Mouse (Mus musculus) stomach, embryonic 14.5 days (tissue): ENCODE measurements at regions not wholly inside any gene's neighbourhood (a gene's known extent, or its start where the extent isn't known, plus 50 kb on each side); places are given as distances from the start of the nearest gene placed in this dataset.
"Not testable (repeated sequence)": the region's sequence is repeated elsewhere in the genome, so short reads cannot be mapped to it uniquely, and the experiment has no call there.

ENCODE experiments used
- ATAC-seq: fragments of 200-750 bp; cut with Nextera tagmentation; 2 replicates; pipeline ENCODE4 v1.8.0; 2017; ENCODE audit warnings: low read depth, moderate TSS enrichment; ENCODE audit not compliant: insufficient number of reproducible peaks, insufficient read depth, low FRiP score
- H3K27ac ChIP-seq: fragments of 300-500 bp; sonication (generic); 2 replicates; pipeline ENCODE4 v1.5.1; 2014; ENCODE audit warnings: mild to moderate bottlenecking, low read length, moderate library complexity, mixed read lengths
- H3K27me3 ChIP-seq: fragments of 300-500 bp; sonication (generic); 2 replicates; pipeline ENCODE4 v1.6.1; 2014; ENCODE audit warnings: low read length, control low read depth, mixed read lengths; ENCODE audit not compliant: control insufficient read depth, insufficient read depth
- H3K36me3 ChIP-seq: fragments of 300-500 bp; sonication (generic); 2 replicates; pipeline ENCODE4 v1.6.1; 2014; ENCODE audit warnings: mild to moderate bottlenecking, control low read depth, low read length, moderate library complexity, mixed read lengths; ENCODE audit not compliant: control insufficient read depth, insufficient read depth
- H3K4me1 ChIP-seq: fragments of 300-500 bp; sonication (generic); 2 replicates; pipeline ENCODE4 v1.6.1; 2014; ENCODE audit warnings: low read length, control low read depth, mixed read lengths; ENCODE audit not compliant: control insufficient read depth, insufficient read depth
- H3K4me2 ChIP-seq: fragments of 300-500 bp; sonication (generic); replicated peaks from 2 replicates; pipeline ENCODE4 v1.6.1; 2014; ENCODE audit warnings: low read depth, low read length, control low read depth
- H3K4me3 ChIP-seq: fragments of 300-500 bp; sonication (generic); 2 replicates; pipeline ENCODE4 v1.5.1; 2014; ENCODE audit warnings: low read depth, low read length, control low read depth
- H3K9ac ChIP-seq: fragments of 300-500 bp; sonication (generic); replicated peaks from 2 replicates; pipeline ENCODE4 v1.6.1; 2014; ENCODE audit warnings: low read depth, mild to moderate bottlenecking, control low read depth, low read length, moderate library complexity, mixed read lengths
- H3K9me3 ChIP-seq: fragments of 300-500 bp; sonication (generic); 2 replicates; pipeline ENCODE4 v1.6.1; 2016; ENCODE audit warnings: low read depth, low read length, control low read depth; ENCODE audit not compliant: control insufficient read depth
- WGBS: fragments of 180-500 bp; shearing (Covaris S2); extraction: QIAGEN DNeasy Blood & Tissue Kit; methylation state at CpG from one replicate; pipeline ENCODE4 v1.1.7; 2014; 5-methylcytosine and 5-hydroxymethylcytosine counted together

DNA sequence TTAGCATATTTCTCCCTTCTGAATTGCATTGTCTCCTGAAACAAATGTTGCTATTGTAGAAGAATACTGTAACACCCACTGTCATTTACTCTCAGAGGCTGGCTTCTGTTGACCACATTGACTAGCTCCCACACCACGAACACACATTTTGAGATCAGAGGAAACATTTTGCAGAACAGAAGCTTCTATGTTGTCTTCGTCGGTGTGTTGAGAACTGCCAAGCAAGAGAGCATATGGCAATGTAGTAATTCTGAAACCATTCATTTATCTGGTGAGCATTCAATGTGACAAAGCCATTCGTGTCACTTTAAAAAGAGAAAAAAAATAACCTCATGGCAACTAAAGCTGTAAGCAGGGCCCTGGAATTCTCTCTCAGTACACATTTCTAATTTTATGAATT lies 343.9 kb downstream of the Car8 start:
- 84% methylated on average over 4 of the region's 4 CpGs for WGBS

DNA sequence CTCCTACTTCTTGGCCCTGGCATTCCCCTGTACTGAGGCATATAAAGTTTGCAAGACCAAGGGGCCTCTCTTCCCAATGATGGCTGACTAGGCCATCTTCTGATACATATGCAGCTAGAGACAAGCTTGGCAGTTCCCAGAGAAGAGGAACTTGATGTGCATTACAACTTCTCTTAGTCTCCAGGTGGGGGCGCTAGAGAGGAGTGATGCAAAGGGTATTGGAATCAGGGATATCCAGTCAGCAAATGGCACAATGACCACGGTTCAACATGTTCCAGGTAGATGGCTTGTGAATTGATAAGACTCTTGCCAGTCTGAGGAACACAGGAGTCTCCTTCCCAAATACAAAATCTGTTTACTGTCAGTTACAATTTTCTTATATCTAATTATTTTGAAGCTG lies 347.7 kb downstream of the Car8 start:
- H3K9ac ChIP-seq: no peak overlapping the region
- H3K9me3 ChIP-seq: no peaks in the 10 kb centered on the region
- H3K36me3 ChIP-seq: no peaks in the 10 kb centered on the region
- ATAC-seq: no peak
- H3K4me2 ChIP-seq: no peak overlapping the region
- WGBS: 58% methylated on average over 2 of the region's 2 CpGs
- H3K4me1 ChIP-seq: no peaks in the 10 kb centered on the region
- H3K27me3 ChIP-seq: no peaks in the 10 kb centered on the region
- no peak overlapping the region for H3K4me3 ChIP-seq
- no peak overlapping the region for H3K27ac ChIP-seq

More for the DNA sequence above, 343.9 kb downstream of the Car8 start:
- H3K36me3 ChIP-seq: no peaks in the 10 kb centered on the region
- no peak overlapping the region for H3K4me3 ChIP-seq
- no peak overlapping the region for H3K27ac ChIP-seq
- ATAC-seq: no peak
- no peaks in the 10 kb centered on the region for H3K27me3 ChIP-seq
- no peaks in the 10 kb centered on the region for H3K4me1 ChIP-seq
- no peaks in the 10 kb centered on the region for H3K9me3 ChIP-seq
- no peak overlapping the region for H3K9ac ChIP-seq
- no peak overlapping the region for H3K4me2 ChIP-seq

DNA sequence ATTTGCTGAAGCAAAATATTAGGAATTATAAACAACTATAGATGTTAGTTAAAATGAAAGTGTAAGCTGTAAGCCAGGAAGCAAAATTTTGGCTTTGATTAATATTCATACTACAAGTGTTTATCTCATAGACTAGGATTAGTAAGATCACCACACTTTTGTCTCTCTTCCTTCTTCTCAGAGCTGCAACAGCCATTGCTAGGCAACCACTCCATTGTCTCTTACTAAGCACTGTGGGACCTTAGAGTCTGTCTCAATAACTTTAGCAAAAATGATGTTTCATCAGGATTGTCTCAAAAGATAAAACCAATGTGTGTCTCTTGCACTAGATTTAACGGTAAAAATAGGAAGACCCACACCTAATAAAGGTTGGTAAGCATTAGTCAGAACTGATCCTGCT lies 384.3 kb downstream of the Car8 start:
- no peaks in the 10 kb centered on the region for H3K4me1 ChIP-seq
- WGBS: 90% methylated on average over 1 of the region's 1 CpGs
- no peak overlapping the region for H3K4me2 ChIP-seq
- no peaks in the 10 kb centered on the region for H3K9me3 ChIP-seq
- no peak overlapping the region for H3K9ac ChIP-seq
- H3K36me3 ChIP-seq: no peaks in the 10 kb centered on the region
- H3K27me3 ChIP-seq: no peaks in the 10 kb centered on the region
- H3K4me3 ChIP-seq: no peak overlapping the region
- no peak for ATAC-seq
- no peak overlapping the region for H3K27ac ChIP-seq

DNA sequence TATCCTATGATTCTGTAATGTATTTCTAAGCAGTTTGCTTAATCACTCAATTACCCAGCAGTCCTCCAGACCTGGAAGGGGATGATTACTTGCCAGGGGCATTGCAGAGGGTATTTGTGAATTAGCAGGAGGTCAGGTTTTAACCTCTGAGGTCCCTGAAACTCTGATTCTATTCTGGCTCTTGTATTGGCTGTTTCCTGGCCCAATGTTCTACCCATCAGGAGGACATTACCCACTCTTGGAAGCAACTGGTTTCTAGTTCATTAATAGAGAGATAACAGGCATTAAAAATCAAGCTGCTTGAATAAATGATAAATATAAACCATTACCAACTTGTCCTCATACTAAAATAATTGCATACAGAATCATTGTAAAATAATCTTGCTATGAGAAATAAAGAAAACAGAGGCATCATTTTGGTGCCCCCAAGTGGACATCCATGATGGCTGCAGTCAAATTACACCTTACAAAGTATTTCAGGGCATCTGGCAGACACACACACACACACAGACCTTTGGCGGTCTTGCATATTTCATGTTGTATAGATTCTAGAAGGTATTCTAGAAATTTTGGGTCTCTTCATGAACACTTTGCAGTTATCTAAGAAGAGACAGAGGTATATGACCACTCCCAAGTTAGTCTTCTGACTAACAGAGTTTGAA lies 385.6 kb downstream of the Car8 start:
- no peak for ATAC-seq
- Histone ChIP-seq H3K4me1 (no peaks in the 10 kb centered on the region), H3K4me3 (no peak overlapping the region), H3K27me3 (no peaks in the 10 kb centered on the region), H3K9me3 (no peaks in the 10 kb centered on the region), H3K9ac (no peak overlapping the region), H3K36me3 (no peaks in the 10 kb centered on the region), H3K27ac (no peak overlapping the region), H3K4me2 (no peak overlapping the region)
- 53% methylated on average over 1 of the region's 1 CpGs for WGBS

DNA sequence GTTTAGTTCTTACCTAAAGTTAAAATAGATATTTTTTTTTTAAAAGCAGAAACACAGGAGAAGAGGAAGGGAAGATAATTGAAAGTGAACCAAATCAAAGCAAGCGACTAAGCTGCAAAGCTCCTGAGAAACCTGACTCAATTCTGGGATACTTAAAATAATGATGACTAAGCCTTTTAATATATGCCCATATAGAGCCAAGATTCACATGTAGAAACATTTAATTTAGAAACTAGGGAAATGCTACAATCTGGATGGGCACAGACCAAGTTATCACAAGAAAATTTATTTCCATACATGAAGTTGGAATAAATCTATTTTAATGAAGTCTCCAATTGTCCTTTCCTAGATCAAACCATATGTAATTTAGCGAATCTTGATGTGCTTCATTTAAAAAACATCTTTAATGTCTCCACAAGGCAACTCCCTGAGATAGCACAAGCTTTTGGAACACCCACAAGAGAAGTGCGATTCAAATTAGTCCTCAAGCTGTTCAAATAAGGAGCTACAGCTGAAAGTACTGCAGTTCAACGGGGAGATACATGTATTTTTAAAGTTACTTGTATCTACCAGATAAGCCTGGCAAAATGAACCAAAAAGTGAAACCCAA lies 386.7 kb downstream of the Car8 start:
- H3K9ac ChIP-seq: no peak overlapping the region
- H3K4me3 ChIP-seq: no peak overlapping the region
- H3K9me3 ChIP-seq: no peaks in the 10 kb centered on the region
- no peak overlapping the region for H3K4me2 ChIP-seq
- no peaks in the 10 kb centered on the region for H3K36me3 ChIP-seq
- WGBS: 84% methylated on average over 4 of the region's 4 CpGs
- H3K4me1 ChIP-seq: no peaks in the 10 kb centered on the region
- no peak overlapping the region for H3K27ac ChIP-seq
- H3K27me3 ChIP-seq: no peaks in the 10 kb centered on the region
- no peak for ATAC-seq

DNA sequence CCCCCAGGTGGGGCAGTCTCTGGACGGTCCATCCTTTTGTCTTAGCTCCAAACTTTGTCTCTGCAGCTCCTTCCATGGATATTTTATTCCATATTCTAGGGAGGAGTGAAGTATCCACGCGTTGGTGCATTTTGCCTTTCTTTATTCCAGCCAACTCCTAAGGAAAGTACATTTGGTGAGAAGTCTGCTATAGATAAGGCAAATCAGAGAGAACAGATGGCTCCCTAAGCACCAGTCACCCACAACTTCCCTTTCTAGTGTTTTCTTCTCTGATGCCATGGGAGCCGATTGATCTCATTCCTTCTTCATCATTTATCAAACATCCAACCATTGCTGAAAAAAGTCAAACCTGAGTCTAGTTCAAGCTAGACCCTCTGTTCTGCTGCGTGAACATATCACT lies 391.4 kb downstream of the Car8 start:
- no peaks in the 10 kb centered on the region for H3K36me3 ChIP-seq
- WGBS: 72% methylated on average over 5 of the region's 5 CpGs
- H3K27ac ChIP-seq: no peak overlapping the region
- ATAC-seq: no peak
- no peak overlapping the region for H3K4me3 ChIP-seq
- no peaks in the 10 kb centered on the region for H3K9me3 ChIP-seq
- H3K4me2 ChIP-seq: no peak overlapping the region
- H3K27me3 ChIP-seq: no peaks in the 10 kb centered on the region
- H3K4me1 ChIP-seq: no peaks in the 10 kb centered on the region
- no peak overlapping the region for H3K9ac ChIP-seq

DNA sequence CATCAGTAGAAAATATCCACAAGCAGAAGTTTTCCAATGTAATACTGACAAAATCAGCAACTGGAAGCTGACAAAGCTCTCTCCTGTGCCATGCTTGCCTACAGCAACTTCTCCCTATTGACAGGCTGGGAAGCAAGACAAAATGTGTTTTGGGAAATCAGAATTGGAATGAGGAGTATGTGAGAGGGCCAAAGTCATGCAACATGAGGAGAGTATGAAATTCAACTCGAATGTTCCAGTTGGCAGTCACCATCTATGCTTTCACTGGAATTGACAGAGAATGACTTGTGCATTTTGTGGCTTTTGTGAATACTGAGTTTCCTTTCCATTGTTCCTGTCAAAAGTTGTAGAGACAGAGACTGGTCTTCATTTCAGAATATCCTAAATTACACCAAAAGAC lies 409.7 kb downstream of the Car8 start:
- no peaks in the 10 kb centered on the region for H3K27me3 ChIP-seq
- H3K4me3 ChIP-seq: no peak overlapping the region
- WGBS: 73% methylated on average over 1 of the region's 1 CpGs
- H3K27ac ChIP-seq: no peak overlapping the region
- H3K36me3 ChIP-seq: no peaks in the 10 kb centered on the region
- no peak for ATAC-seq
- no peaks in the 10 kb centered on the region for H3K9me3 ChIP-seq
- H3K4me1 ChIP-seq: no peaks in the 10 kb centered on the region
- no peak overlapping the region for H3K9ac ChIP-seq
- no peak overlapping the region for H3K4me2 ChIP-seq

DNA sequence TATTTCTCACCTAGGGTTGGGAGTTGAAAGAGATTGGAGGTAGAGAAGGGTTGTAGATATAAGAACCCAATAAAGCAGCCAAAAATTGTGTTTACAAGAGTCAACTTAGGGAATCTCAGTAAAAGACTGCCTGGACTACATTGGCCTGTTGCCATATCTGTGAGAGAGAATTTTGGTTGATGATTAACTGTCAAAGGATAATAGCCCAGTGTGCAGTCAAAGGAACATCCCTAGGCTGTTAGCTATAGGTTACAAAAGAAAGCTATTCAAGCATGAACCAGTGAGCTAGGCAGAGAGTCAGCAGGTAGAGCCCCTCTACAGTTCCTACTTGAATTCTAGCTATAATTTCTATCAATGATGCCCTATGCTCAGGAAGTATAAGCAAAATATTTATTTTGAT lies 419.0 kb downstream of the Car8 start:
- Histone ChIP-seq H3K27ac (no peak overlapping the region), H3K4me2 (no peak overlapping the region), H3K27me3 (no peaks in the 10 kb centered on the region), H3K4me1 (no peaks in the 10 kb centered on the region), H3K9me3 (no peaks in the 10 kb centered on the region), H3K4me3 (no peak overlapping the region), H3K9ac (no peak overlapping the region), H3K36me3 (no peaks in the 10 kb centered on the region)
- no peak for ATAC-seq

DNA sequence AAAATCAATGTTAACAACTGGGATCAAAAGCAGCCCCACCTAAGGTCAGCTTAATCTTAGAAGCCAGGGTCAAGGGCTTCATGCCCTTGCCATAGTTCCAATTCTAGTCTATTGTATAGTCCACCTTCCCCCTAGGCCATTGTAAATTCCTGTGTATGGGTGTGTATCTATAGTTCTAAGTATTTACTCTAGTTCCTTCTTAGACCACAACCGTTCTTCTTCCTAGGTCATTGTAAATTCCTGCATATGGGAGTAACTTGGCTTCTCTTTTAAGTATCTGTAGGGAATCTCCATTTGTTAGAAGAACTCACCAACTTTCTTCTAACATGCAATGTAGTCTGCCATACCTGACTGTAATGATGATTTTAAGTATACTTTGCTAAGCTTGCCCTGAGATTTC lies 461.1 kb downstream of the Car8 start:
- not testable (repeated sequence) for H3K4me2 ChIP-seq, ATAC-seq, H3K4me1 ChIP-seq, H3K9ac ChIP-seq, H3K27ac ChIP-seq, H3K4me3 ChIP-seq, H3K36me3 ChIP-seq, H3K9me3 ChIP-seq, H3K27me3 ChIP-seq
- 65% methylated on average over 1 of the region's 1 CpGs for WGBS
